In the genomic region with DNA sequence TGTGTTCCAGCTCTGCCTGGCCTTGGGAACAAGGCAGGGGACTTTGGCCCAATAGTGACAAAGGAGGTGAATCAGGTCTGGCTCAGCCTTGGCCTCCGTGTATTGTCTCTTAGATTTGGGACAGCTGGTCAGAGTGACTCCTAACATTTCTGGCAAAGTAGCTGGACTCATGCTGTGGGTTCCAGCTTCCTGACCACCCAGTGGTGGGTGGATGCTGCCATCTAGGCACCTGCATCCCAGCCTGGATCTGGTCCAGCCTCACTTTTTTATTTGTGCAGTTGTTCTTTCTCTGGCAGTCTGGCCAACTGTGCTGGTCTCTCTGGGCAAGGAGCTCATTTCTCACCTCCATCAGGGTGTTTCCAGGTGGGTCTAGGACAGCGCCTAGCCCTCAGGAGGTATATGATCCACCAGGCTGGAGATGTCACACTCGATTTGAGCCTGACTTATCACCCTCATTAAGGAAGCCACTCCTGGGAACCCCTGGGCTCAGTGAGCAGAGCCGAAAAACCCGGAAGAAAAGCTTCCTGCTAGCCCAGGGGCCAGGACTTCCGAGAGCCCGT, we compare ENCODE assay signal across 25 mouse cellular contexts.
A peak's percentile ranks its signal among the peaks of the same experiment; 100 is the strongest.
DNase-seq lines count a peak whose midpoint lies in the region; ATAC-seq and TF ChIP-seq lines count a peak whose summit lies in the region.
"Had no signal": no experiment of that assay in that cellular context is flagged by ENCODE, and none has a peak within 500 bp of the region (broad histone marks: within the 10 kb centered on the region; RNA-seq: fewer than 3 reads in every experiment).

No protein-coding gene starts in this region.

- peaks cover 17% of the 10 kb centered on the region for H3K4me1 ChIP-seq in heart, embryonic 10.5 days
- H3K4me1 ChIP-seq in midbrain, postnatal 0 days (ENCODE audit: insufficient read depth, low read length) = peaks cover 8% of the 10 kb centered on the region; the same call in 1 of the 2 replicates
- H3K4me1 ChIP-seq in midbrain, embryonic 10.5 days = peaks cover 25% of the 10 kb centered on the region

- ATAC-seq in midbrain, postnatal 0 days (ENCODE audit: low FRiP score) = no peak
- no peak for ATAC-seq in megakaryocyte progenitor cell, adult 5-6 weeks (replicated peaks; ENCODE audit: poor library complexity)
- ATAC-seq: forebrain, embryonic 16.5 days; intestine, postnatal 0 days; lung, postnatal 0 days; Patski had no signal

- no peak overlapping the region for H3K4me2 ChIP-seq in midbrain, postnatal 0 days (ENCODE audit: low read depth, low read length, poor library complexity, severe bottlenecking)
- H3K4me2 ChIP-seq: embryonic facial prominence, embryonic 13.5 days; heart, embryonic 15.5 days; hindbrain, embryonic 12.5 days had no signal

- no peak overlapping the region for H3K9ac ChIP-seq in midbrain, postnatal 0 days (replicated peaks; ENCODE audit: low read length, poor library complexity, severe bottlenecking)
- H3K9ac ChIP-seq: embryonic facial prominence, embryonic 13.5 days; heart, embryonic 15.5 days; hindbrain, embryonic 12.5 days had no signal

- WGBS in heart, embryonic 10.5 days = 58% methylated on average over 7 of the region's 7 CpGs
- WGBS in midbrain, postnatal 0 days = 74% methylated on average over 7 of the region's 7 CpGs
- 77% methylated on average over 7 of the region's 7 CpGs for WGBS in midbrain, embryonic 10.5 days

- no peaks in the 10 kb centered on the region for H3K9me3 ChIP-seq in heart, embryonic 10.5 days
- H3K9me3 ChIP-seq in midbrain, postnatal 0 days (ENCODE audit: low read length) = no peaks in the 10 kb centered on the region
- H3K9me3 ChIP-seq in midbrain, embryonic 10.5 days (replicated peaks) = peaks cover 4% of the 10 kb centered on the region; the same call in 1 of the 2 replicates
- H3K9me3 ChIP-seq: embryonic facial prominence, embryonic 13.5 days; forebrain, embryonic 10.5 days; heart, embryonic 15.5 days had no signal

- H3K4me3 ChIP-seq in heart, embryonic 10.5 days = no peak overlapping the region
- no peak overlapping the region for H3K4me3 ChIP-seq in midbrain, postnatal 0 days (ENCODE audit: low read depth, low read length)
- H3K4me3 ChIP-seq in midbrain, embryonic 10.5 days = no peak overlapping the region
- H3K4me3 ChIP-seq: embryonic facial prominence, embryonic 13.5 days; forebrain, embryonic 10.5 days; heart, embryonic 15.5 days; hindbrain, embryonic 12.5 days had no signal

- H3K27ac ChIP-seq in heart, embryonic 10.5 days = no peak overlapping the region
- H3K27ac ChIP-seq in midbrain, postnatal 0 days (ENCODE audit: low read depth, low read length) = no peak overlapping the region
- H3K27ac ChIP-seq in midbrain, embryonic 10.5 days (replicated peaks) = no peak overlapping the region
- H3K27ac ChIP-seq: embryonic facial prominence, embryonic 13.5 days; heart, embryonic 15.5 days; hindbrain, embryonic 12.5 days; stomach, postnatal 0 days had no signal

- no peak for TF ChIP-seq CTCF in midbrain, postnatal 0 days (IDR thresholded peaks at IDR 0.05)

- DNase-seq in adrenal gland, adult 2 months = peak; percentile 24
- no peak for DNase-seq in adrenal gland, adult (ENCODE audit: inconsistent age in 2 of 2, low spot score in 1 of 2)
- peak; percentile 52 for DNase-seq in heart, embryonic 10.5 days (ENCODE audit: low spot score)
- no peak for DNase-seq in heart, adult 18-20 months
- peak; percentile 28 for DNase-seq in midbrain, postnatal 0 days (ENCODE audit: low spot score)
- DNase-seq in midbrain, embryonic 10.5 days (ENCODE audit: low spot score) = no peak
- peak; percentile 29 for DNase-seq in MN1 (ENCODE audit: low spot score)
- DNase-seq: cerebellum, adult 18-20 months; kidney, adult 9 months; kidney, postnatal 10 days; layer of hippocampus, postnatal 36 days; lung, adult 18-20 months; lung, postnatal 4 days; midbrain, embryonic 14.5 days; right cerebral cortex, postnatal 4 days had no signal

- H3K27me3 ChIP-seq in heart, embryonic 10.5 days (ENCODE audit: insufficient read depth, poor library complexity, severe bottlenecking) = no peaks in the 10 kb centered on the region
- no peaks in the 10 kb centered on the region for H3K27me3 ChIP-seq in midbrain, postnatal 0 days (ENCODE audit: insufficient read depth, low read length)
- no peaks in the 10 kb centered on the region for H3K27me3 ChIP-seq in midbrain, embryonic 10.5 days (ENCODE audit: low read depth, poor library complexity, severe bottlenecking)
- H3K27me3 ChIP-seq: embryonic facial prominence, embryonic 13.5 days; heart, embryonic 15.5 days; hindbrain, embryonic 12.5 days; Patski had no signal

- H3K36me3 ChIP-seq in heart, embryonic 10.5 days = no peaks in the 10 kb centered on the region
- H3K36me3 ChIP-seq in midbrain, postnatal 0 days (ENCODE audit: insufficient read depth, low read length) = no peaks in the 10 kb centered on the region
- H3K36me3 ChIP-seq in midbrain, embryonic 10.5 days = no peaks in the 10 kb centered on the region
- H3K36me3 ChIP-seq: embryonic facial prominence, embryonic 13.5 days; forebrain, embryonic 10.5 days; heart, embryonic 15.5 days; hindbrain, embryonic 12.5 days had no signal

Comparison
In these comparisons a context has a peak if more than half of its experiments do, and no peak if none do; other contexts are left out.
1. DNase-seq: peak in adrenal gland, adult 2 months (single experiment), heart, embryonic 10.5 days (single experiment), midbrain, postnatal 0 days (single experiment) and MN1 (single experiment); none in adrenal gland, adult (0 of 2), heart, adult 18-20 months (0 of 2) and midbrain, embryonic 10.5 days (single experiment).